Mouse (Mus musculus): ENCODE data around the gene 1600014C10Rik.
A peak's percentile ranks its signal among the peaks of the same experiment; 100 is the strongest.

The 1600014C10Rik gene

DNA sequence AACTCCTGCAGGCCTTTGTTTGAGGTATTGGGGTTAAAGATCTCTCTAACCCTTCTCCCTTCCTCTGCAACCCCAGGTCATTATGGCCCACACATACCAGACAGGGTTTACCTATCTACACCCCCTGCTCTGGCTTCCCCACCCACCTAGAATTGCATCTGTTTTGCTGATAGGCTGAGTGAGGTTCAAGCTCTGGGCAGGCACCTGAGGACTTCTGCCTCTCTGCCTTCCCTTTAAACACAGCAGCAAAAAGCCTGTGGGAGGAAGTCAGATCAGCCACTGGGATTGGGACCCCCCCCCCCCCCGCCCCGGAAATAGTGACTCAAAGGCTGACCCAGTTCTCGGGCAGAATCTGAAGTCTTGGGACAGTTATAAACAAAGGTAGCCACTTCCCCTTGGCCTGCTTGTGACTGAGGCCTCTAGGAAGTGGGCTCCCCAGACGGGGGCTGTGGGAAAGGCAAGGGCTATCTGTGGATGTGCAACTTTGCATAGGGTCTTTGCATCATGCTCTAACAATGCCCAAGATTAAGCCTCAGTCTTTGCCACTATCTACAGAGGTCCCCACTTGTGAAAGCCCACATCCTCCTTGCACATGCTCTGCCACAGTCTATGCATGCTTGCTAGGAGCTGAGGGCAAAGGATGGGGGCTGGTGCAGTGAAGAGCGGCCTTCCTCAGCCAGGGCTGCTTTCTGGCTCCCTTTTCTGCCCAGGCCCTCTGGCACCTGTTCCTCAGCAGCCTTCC, 31.6 kb downstream of the 1600014C10Rik start:
- DNase-seq (ENCODE audit: extremely low read depth, low read depth, low spot score) = no peak

DNA sequence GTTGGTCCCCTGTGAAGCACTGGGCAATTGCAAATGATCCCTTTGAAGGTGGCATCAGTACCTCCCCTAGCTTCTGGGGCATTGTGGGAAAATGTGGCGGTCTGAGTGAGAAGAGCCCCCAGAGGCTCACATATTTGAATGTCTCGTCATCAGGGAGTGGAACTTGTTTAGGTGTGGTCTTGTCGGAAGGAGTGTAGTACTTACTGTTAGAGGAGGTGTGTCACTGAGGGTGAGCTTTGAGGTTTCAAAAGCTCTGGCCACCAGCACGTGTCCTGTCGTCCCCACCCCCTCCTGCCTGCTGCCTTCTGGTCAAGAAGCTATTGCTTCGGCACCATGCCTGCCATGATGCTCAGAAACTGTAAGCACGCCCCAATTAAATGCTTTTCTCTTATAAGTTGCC, 32.3 kb downstream of the 1600014C10Rik start:
- DNase-seq (ENCODE audit: extremely low read depth, low read depth, low spot score) = no peak

- no peak for DNase-seq (ENCODE audit: extremely low read depth, low read depth, low spot score)
Observed at GRCm38 (mm10) chr7:38215697-38216096, 32.7 kb downstream of the 1600014C10Rik start.

- no peak for DNase-seq (ENCODE audit: extremely low read depth, low read depth, low spot score)
Observed at GRCm38 (mm10) chr7:38217417-38218171, 34.6 kb downstream of the 1600014C10Rik start.

DNA sequence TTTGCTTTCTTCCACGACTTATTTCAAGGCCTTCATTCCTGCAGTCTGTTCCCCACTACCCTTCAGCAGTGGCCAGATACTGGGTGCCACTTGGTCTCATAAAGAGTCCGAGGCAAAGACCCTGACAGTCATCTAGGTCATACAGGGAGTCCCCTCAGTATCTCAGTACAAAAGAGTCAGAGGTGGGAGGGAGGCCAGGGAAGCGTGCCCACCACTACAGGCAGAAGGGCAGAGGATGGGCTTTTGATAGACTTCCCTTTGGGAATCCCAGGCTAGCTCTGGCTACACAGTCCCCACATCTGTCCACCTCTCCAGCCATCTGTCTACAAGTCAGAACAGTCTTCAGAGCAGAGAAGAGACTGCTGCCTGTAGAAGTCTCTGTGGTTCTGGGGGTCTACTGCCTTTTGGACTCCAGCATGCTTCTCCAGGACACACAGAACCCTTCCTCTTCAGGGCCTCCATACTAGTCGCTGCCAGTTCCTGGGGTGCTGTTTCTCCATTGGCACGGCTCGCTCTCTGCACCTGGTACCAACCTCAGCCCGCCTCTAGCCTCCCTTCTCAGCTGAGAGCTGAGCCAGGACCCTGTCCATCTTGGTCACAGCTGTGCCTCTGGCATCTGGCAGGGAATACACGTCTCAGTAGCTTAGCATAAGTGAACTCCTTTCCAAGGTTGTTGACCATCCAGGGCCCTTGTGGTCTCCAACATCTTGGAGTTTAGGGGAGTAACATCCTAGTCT, 35.8 kb downstream of the 1600014C10Rik start:
- no peak for DNase-seq (ENCODE audit: extremely low read depth, low read depth, low spot score)

DNA sequence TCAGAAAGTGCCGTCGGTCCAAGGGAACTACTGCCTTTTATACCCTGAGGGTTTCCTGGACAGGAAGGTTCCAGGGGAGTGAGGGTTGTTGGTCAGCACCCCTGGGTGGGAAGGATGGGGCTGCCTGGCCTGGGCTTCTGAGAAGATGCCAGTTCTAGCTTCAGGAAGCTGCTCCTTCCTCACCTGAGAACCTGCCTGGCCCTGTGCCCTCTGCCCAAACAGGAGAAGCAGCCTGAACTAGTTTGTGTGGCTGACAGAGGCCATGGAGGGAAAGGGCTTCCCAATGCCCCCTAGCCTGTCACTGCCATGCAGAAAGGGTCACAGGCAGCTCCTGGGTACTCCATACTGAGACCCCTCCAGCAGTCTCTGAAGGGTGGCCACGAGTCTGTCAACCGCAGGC, 36.5 kb downstream of the 1600014C10Rik start:
- DNase-seq (ENCODE audit: extremely low read depth, low read depth, low spot score) = no peak

GRCm38 (mm10) chr7:38220866-38221265, 37.8 kb downstream of the 1600014C10Rik start:
- no peak for DNase-seq (ENCODE audit: extremely low read depth, low read depth, low spot score)

GRCm38 (mm10) chr7:38224577-38225369, 41.8 kb downstream of the 1600014C10Rik start:
- DNase-seq (ENCODE audit: extremely low read depth, low read depth, low spot score) = peak; percentile 52

GRCm38 (mm10) chr7:38226226-38226625, 43.2 kb downstream of the 1600014C10Rik start:
- DNase-seq (ENCODE audit: extremely low read depth, low read depth, low spot score) = no peak

DNA sequence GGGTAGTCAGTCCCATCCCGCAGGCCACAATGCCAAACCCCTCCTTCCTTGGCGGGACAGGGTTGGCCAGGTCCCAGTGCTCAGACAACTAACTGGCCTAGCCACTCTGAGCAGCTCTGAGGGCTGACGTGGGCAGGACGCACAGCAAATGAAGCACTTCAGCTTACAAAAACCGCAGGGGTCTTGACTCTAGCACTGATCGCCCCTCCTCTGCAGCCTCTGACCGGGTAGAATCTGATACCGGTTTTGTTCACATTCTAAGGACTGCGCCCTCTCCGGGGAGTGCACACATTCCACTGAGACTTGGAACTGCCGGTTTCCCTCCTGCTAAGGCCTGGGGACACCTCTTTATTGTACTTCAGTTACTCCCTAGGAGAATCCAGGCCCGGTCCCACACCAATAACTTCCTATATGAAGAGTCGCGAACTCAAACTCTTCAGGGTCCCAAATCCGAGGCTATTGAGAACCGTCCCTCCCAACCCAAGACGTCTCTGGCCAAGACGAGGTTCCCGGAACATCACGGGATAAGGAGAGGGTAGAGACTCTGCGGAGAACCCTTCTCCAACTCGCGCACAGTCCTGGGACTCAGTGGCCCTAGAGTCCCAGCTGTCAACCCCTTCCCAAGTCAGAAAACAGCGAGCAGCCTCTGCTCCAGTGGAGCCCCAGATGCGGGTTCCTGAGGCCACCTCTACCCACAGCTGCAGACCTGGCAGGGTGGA, 44.3 kb downstream of the 1600014C10Rik start:
- DNase-seq (ENCODE audit: extremely low read depth, low read depth, low spot score) = no peak

DNA sequence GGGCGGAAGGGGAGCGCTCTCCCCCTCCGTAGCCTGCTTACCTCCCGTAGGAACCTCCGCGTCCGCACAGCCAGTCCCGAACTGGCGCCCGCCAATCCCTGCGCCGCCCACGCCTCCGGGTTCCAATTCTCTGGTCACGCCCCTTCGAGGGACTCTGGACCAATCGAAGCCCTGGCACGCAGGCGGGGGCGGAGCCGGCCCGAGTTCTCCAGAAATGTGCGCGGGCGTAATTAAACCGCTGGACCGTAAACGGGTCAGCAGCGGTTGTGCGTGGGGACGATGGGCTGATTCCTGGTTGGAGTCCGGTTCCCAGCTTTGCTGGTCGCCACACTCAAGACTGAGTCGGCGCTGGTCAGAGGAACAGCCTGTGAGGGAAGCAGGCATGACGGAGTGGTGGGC, 44.9 kb downstream of the 1600014C10Rik start, which contains the start of gene Plekhf1:
Gene Plekhf1 (minus strand): TSS at position 117 of the 399 bp plus-strand sequence.
- DNase-seq (ENCODE audit: extremely low read depth, low read depth, low spot score) = no peak

GRCm38 (mm10) chr7:38228329-38228728, 45.3 kb downstream of the 1600014C10Rik start:
- DNase-seq (ENCODE audit: extremely low read depth, low read depth, low spot score) = no peak

- no peak for DNase-seq (ENCODE audit: extremely low read depth, low read depth, low spot score)
Observed at GRCm38 (mm10) chr7:38230285-38230684, 47.3 kb downstream of the 1600014C10Rik start.

- DNase-seq (ENCODE audit: extremely low read depth, low read depth, low spot score) = no peak
Observed at GRCm38 (mm10) chr7:38236400-38237105, 53.5 kb downstream of the 1600014C10Rik start.

GRCm38 (mm10) chr7:38237140-38237539, 54.1 kb downstream of the 1600014C10Rik start:
- DNase-seq (ENCODE audit: extremely low read depth, low read depth, low spot score) = no peak

DNA sequence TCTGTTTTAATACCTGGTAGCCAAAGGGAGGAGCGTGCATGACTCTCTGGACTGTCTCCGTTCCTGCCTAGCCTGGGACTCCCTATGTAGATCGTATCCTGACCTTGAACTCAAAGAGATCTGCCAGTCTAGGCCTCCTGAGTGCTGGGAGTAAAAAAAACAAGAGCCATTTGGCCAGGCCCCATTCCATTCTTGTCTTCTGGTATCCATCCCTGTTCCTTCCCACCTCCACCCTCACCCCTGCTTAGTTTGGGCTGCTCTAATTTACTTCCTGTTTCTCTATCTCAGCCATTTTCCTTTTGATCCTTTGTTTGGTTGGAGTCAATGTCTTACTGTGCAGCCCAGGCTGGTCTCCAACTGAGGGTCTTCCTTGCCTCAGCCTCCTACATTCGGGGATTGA, 59.4 kb downstream of the 1600014C10Rik start:
- DNase-seq (ENCODE audit: extremely low read depth, low read depth, low spot score) = no peak
